Mouse (Mus musculus): ENCODE measurements around the gene R3hcc1l.

DNA sequence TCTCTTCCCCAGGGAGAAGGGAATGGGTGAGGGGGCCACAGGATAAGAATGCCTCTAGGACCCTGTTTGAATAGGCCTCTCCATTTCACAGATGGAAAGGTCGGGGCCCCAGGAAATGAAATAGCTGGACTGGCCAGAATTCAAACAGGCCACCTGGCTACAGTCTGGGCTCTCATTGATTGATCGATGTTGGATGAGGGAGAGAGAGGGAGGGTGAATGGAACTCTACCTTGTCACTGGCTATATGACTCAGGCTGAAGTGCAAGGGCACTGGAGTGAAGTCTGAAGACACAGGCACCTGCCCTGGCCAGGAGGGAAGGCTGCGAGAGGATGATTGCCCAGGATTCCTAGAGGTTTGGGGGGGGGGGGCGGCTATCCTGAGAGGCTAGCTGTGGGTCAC is 93.2 kb downstream of the R3hcc1l start:
- TF ChIP-seq POLR2A (IDR thresholded peaks at IDR 0.05; ENCODE audit: insufficient read depth, low read depth, low read length): no peak
- TF ChIP-seq CTCF (IDR thresholded peaks at IDR 0.05; ENCODE audit: insufficient read depth, low read depth, low read length): no peak

All from olfactory bulb, adult 2 months (tissue).